Mouse (Mus musculus) megakaryocyte progenitor cell, adult 5-6 weeks (primary cell): Measurements from ENCODE around the gene Gm11034. TPM values are rescaled to one million over a fixed set of nuclear protein-coding genes. Genes with fewer than 3 reads are reported as not detected.

ENCODE experiments used
- ATAC-seq: replicated peaks from 2 replicates; pipeline ENCODE4 v1.8.0; 2016; ENCODE audit warnings: mild to moderate bottlenecking, moderate TSS enrichment, inconsistent platforms; ENCODE audit not compliant: poor library complexity
- total RNA-seq, 2 experiments: library from RNA; stranded (forward) in 1 of 2; stranded (reverse) in 1 of 2; fragments of 157-497, 149-512 nt in 1 of 2; fragments of 200-1000 nt in 1 of 2; gene quantifications; 2 replicates each; pipeline versions ENCODE4 v1.2.3 to v1.2.4; 2015 to 2017

The Gm11034 gene
- total RNA-seq (2015) (not detected in 2 replicates), total RNA-seq (2017) (not detected in 2 replicates)

- ATAC-seq: no peak
Observed at GRCm38 (mm10) chr8:72213536-72213935, at the start of gene Gm11034. Gm11034 (minus strand) TSS chr8:72213636.

- ATAC-seq: no peak
Observed at GRCm38 (mm10) chr8:72262756-72263155, 49.3 kb upstream of the Gm11034 start.

- ATAC-seq: no peak
Observed at GRCm38 (mm10) chr8:72261872-72262271, 48.4 kb upstream of the Gm11034 start.

- ATAC-seq: no peak
Observed at GRCm38 (mm10) chr8:72261431-72261830, 48.0 kb upstream of the Gm11034 start.

GRCm38 (mm10) chr8:72261019-72261418 is 47.6 kb upstream of the Gm11034 start:
- ATAC-seq: peak; percentile 74

GRCm38 (mm10) chr8:72260585-72260984 is 47.1 kb upstream of the Gm11034 start:
- ATAC-seq: no peak

GRCm38 (mm10) chr8:72259862-72260261 is 46.4 kb upstream of the Gm11034 start:
- ATAC-seq: no peak

- ATAC-seq: no peak
Observed at GRCm38 (mm10) chr8:72257902-72258238, 44.4 kb upstream of the Gm11034 start.

- peak; percentile 71 for ATAC-seq
Observed at GRCm38 (mm10) chr8:72257171-72257901, 43.9 kb upstream of the Gm11034 start.

- ATAC-seq: peak; percentile 7; the same call in 1 of the 2 replicates
Observed at GRCm38 (mm10) chr8:72244610-72245009, 31.2 kb upstream of the Gm11034 start.

- ATAC-seq: no peak
Observed at GRCm38 (mm10) chr8:72242226-72242625, 28.8 kb upstream of the Gm11034 start.

GRCm38 (mm10) chr8:72240951-72241350 is 27.5 kb upstream of the Gm11034 start:
- ATAC-seq: no peak

GRCm38 (mm10) chr8:72240403-72240763 is 26.9 kb upstream of the Gm11034 start:
- ATAC-seq: peak; percentile 7

- peak; percentile 87 for ATAC-seq
Observed at GRCm38 (mm10) chr8:72239499-72240402, 26.3 kb upstream of the Gm11034 start, which contains the start of gene Ap1m1. Ap1m1 (plus strand) TSS chr8:72240018.

- ATAC-seq: no peak
Observed at GRCm38 (mm10) chr8:72222656-72223055, 9.2 kb upstream of the Gm11034 start.

- no peak; the same call in 1 of the 2 replicates for ATAC-seq
Observed at GRCm38 (mm10) chr8:72220758-72221157, 7.3 kb upstream of the Gm11034 start.

- ATAC-seq: peak; percentile 94
Observed at GRCm38 (mm10) chr8:72219541-72220363, 6.3 kb upstream of the Gm11034 start, which contains the start of gene Fam32a. Fam32a (plus strand) TSS chr8:72219730.

GRCm38 (mm10) chr8:72218781-72219540 is 5.5 kb upstream of the Gm11034 start:
- ATAC-seq: no peak

GRCm38 (mm10) chr8:72215871-72216270 is 2.4 kb upstream of the Gm11034 start:
- ATAC-seq: peak; percentile 75

GRCm38 (mm10) chr8:72215060-72215459 is 1.6 kb upstream of the Gm11034 start:
- ATAC-seq: 0 out of 2 replicates have a peak, but pooled peaks have one; percentile 12
